Mouse (Mus musculus): ENCODE results near the gene Bdh1. TPM values are rescaled to one million over a fixed set of nuclear protein-coding genes. Genes with fewer than 3 reads are reported as not detected.

Gene Bdh1
- total and polyA plus RNA-seq, 3 experiments: 61.3 to 159 (median 134) TPM

DNA sequence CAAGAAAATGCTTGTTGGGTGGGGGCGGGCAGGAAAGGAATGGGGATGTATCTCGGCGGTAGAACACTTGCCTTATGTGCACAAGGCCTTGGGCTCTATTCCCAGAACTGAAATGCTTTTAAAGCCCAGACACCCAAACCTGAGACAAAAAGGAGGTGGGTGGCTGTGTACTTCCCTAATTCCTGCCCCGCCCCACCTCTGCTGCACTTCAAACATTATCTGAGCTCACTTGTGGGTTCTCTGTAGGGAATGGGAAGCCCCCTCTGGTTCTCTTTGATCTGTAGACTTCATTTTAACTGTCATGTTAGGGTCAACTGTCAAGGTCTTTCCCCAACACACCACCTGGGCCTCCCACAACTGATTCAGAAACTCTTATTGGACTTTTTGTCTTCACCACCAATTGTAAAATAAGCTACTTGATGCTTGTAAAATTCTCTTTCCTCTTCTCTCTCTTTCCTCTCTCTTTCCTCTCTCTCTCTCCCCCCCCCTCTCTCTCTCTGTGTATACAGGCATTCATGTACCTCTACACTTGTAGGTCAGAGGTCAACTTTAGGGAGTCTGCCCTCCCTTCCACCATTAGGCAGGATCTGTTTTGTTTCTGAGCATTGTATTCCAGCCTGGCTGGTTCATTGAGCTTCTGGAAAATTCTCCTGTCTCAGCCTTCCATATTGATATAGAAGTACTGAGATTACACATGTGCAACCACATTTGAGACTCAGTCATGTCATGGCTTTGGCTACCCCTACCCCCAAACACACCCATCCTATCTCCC, 2.5 kb downstream of the Bdh1 start:
- WGBS: 93% methylated on average over 4 of the region's 4 CpGs
- intact Hi-C loops (cut with DNase I): no loop called here
- no peak overlapping the region for H3K27ac ChIP-seq
- TF ChIP-seq POLR2A (IDR thresholded peaks at IDR 0.05; ENCODE audit: insufficient read depth, low read depth, low read length) (no peak), CTCF (IDR thresholded peaks at IDR 0.05) (no peak), EP300 (IDR thresholded peaks at IDR 0.05; ENCODE audit: insufficient read depth, low read depth, low read length) (no peak)
- H3K79me2 ChIP-seq (replicated peaks; ENCODE audit: control insufficient read depth, insufficient read depth, low read length): no peaks in the 10 kb centered on the region
- H3K4me3 ChIP-seq: no peak overlapping the region
- peaks cover 7% of the 10 kb centered on the region for H3K27me3 ChIP-seq (ENCODE audit: control insufficient read depth, insufficient read depth, low read length)
- no peaks in the 10 kb centered on the region for H3K4me1 ChIP-seq (ENCODE audit: control insufficient read depth, insufficient read depth, low read length)
- H3K36me3 ChIP-seq (ENCODE audit: control insufficient read depth, insufficient read depth, low read length): no peaks in the 10 kb centered on the region
- DNase-seq: no peak
- no peak overlapping the region for H3K9ac ChIP-seq (ENCODE audit: low read depth, low read length)

DNA sequence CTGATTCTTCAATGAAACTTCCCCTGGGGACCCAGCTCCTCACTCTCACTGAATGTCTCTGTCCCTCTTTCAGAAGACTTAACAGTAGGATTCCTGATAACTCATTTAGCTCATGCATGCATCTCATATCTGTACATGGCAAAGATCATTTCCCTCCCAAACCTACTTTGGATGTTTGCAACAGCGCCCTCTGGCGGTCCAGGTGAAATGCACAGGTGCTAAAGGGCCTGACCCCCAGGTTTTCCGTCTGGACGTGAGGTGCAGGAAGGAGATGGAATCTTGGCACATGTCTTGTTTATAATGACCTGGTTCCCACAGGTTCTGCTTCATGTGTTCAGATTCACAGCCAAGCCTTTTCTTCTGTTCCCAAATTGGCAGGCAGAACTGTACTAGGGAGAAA, 3.4 kb downstream of the Bdh1 start:
- 2% methylated on average over 4 of the region's 4 CpGs for WGBS
- Histone ChIP-seq H3K4me3 (no peak overlapping the region), H3K79me2 (replicated peaks; ENCODE audit: control insufficient read depth, insufficient read depth, low read length) (no peaks in the 10 kb centered on the region), H3K36me3 (ENCODE audit: control insufficient read depth, insufficient read depth, low read length) (no peaks in the 10 kb centered on the region), H3K27ac (no peak overlapping the region), H3K27me3 (ENCODE audit: control insufficient read depth, insufficient read depth, low read length) (peaks cover 7% of the 10 kb centered on the region), H3K9ac (ENCODE audit: low read depth, low read length) (no peak overlapping the region), H3K4me1 (ENCODE audit: control insufficient read depth, insufficient read depth, low read length) (0 out of 2 replicates have a peak, but pooled peaks cover 1% of the 10 kb centered on the region)
- DNase-seq: peak; percentile 54 to 78
- intact Hi-C loops (cut with DNase I): no loop called here
- no peak for TF ChIP-seq EP300 (IDR thresholded peaks at IDR 0.05; ENCODE audit: insufficient read depth, low read depth, low read length)
- TF ChIP-seq CTCF (IDR thresholded peaks at IDR 0.05): peak; percentile 99
- no peak for TF ChIP-seq POLR2A (IDR thresholded peaks at IDR 0.05; ENCODE audit: insufficient read depth, low read depth, low read length)

GRCm38 (mm10) chr16:31426496-31427126, 4.5 kb downstream of the Bdh1 start:
- WGBS: 80% methylated on average over 6 of the region's 6 CpGs
- H3K79me2 ChIP-seq (replicated peaks; ENCODE audit: control insufficient read depth, insufficient read depth, low read length): no peaks in the 10 kb centered on the region

DNA sequence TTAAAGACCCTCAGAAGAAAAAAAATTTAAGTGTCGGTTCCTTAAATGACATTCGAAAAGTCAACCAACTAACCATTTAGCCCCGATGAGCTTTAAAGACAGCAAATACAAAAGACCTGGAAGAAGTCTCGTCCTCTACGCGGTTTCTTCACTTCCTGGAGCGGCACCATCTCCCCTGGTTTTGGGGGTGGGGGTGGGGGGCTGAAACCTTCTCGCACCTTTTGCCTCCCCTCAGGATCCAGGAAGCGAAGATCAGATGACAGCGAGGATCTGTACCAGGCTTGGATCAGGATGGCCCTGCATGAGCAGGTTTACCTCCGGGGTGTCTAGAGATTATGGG, 6.2 kb downstream of the Bdh1 start:
- 6% methylated on average over 11 of the region's 11 CpGs for WGBS
- intact Hi-C loops (cut with DNase I): no loop called here
- peak overlapping the region; percentile 56 for H3K4me3 ChIP-seq

More at GRCm38 (mm10) chr16:31426496-31427126, 4.5 kb downstream of the Bdh1 start:
- intact Hi-C loops (cut with DNase I): no loop called here
- 0 out of 2 replicates have a peak, but pooled peaks cover 1% of the 10 kb centered on the region for H3K4me1 ChIP-seq (ENCODE audit: control insufficient read depth, insufficient read depth, low read length)
- no peak overlapping the region for H3K27ac ChIP-seq
- H3K27me3 ChIP-seq (ENCODE audit: control insufficient read depth, insufficient read depth, low read length): peaks cover 7% of the 10 kb centered on the region
- TF ChIP-seq EP300 (IDR thresholded peaks at IDR 0.05; ENCODE audit: insufficient read depth, low read depth, low read length) (no peak), CTCF (IDR thresholded peaks at IDR 0.05) (no peak), POLR2A (IDR thresholded peaks at IDR 0.05; ENCODE audit: insufficient read depth, low read depth, low read length) (no peak)
- no peak overlapping the region for H3K4me3 ChIP-seq
- H3K9ac ChIP-seq (ENCODE audit: low read depth, low read length): no peak overlapping the region
- no peak for DNase-seq
- H3K36me3 ChIP-seq (ENCODE audit: control insufficient read depth, insufficient read depth, low read length): no peaks in the 10 kb centered on the region

DNA sequence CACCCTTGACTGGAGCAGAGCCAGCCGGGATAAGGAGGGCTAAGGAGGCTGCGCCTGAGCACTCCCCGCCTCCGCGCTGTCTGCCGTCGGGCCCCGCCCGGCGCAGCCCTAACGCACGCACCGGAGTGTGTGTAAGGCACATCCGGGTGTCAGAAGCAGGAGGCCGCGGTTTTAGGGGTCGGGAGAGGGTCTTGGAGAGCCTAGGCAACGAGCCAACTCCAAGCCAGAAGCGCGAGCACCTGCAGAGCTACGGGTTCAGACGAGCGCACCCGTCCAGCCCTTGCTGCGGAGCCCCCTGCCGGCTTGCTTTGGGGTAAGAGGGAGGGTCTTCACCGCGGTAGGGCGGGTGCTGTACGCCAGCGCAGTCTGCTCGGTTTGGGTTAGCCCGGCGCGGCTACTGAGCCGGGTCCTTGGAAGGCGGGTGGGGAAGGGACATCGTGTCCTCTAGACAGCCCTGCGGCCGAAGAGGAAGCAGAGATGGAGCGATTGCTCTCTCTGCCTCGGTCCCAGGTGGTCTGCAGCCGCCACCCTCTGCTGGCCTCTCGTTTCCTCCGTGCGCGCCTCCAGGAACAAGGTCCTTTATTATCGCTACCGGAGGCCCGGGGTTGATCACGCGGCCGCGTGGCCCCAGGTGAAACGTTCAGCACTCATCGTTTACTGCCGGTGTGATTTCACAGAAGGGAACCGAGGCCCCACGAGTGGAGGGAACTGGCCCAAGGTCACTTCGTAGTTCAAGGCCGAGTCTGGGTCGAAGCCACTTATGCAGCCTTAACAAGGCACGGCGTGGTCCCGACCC, 6.8 kb downstream of the Bdh1 start:
- H3K27ac ChIP-seq: peak overlapping the region; percentile 83

More for the DNA sequence above, 6.2 kb downstream of the Bdh1 start:
- no peak for DNase-seq
- TF ChIP-seq CTCF (IDR thresholded peaks at IDR 0.05) (no peak), POLR2A (IDR thresholded peaks at IDR 0.05; ENCODE audit: insufficient read depth, low read depth, low read length) (no peak), EP300 (IDR thresholded peaks at IDR 0.05; ENCODE audit: insufficient read depth, low read depth, low read length) (no peak)
- Histone ChIP-seq H3K9ac (ENCODE audit: low read depth, low read length) (peak overlapping the region; percentile 64; the same call in 1 of the 2 replicates), H3K79me2 (replicated peaks; ENCODE audit: control insufficient read depth, insufficient read depth, low read length) (no peaks in the 10 kb centered on the region), H3K36me3 (ENCODE audit: control insufficient read depth, insufficient read depth, low read length) (no peaks in the 10 kb centered on the region), H3K27me3 (ENCODE audit: control insufficient read depth, insufficient read depth, low read length) (peaks cover 7% of the 10 kb centered on the region), H3K27ac (no peak overlapping the region), H3K4me1 (ENCODE audit: control insufficient read depth, insufficient read depth, low read length) (0 out of 2 replicates have a peak, but pooled peaks cover 1% of the 10 kb centered on the region)

More for the DNA sequence above, 6.8 kb downstream of the Bdh1 start:
- Histone ChIP-seq H3K36me3 (ENCODE audit: control insufficient read depth, insufficient read depth, low read length) (no peaks in the 10 kb centered on the region), H3K4me1 (ENCODE audit: control insufficient read depth, insufficient read depth, low read length) (0 out of 2 replicates have a peak, but pooled peaks cover 1% of the 10 kb centered on the region), H3K79me2 (replicated peaks; ENCODE audit: control insufficient read depth, insufficient read depth, low read length) (no peaks in the 10 kb centered on the region), H3K9ac (ENCODE audit: low read depth, low read length) (peak overlapping the region; percentile 64), H3K4me3 (peak overlapping the region; percentile 56), H3K27me3 (ENCODE audit: control insufficient read depth, insufficient read depth, low read length) (peaks cover 7% of the 10 kb centered on the region)
- intact Hi-C loops (cut with DNase I): no loop called here
- under 1% methylated on average over 65 of the region's 65 CpGs for WGBS
- TF ChIP-seq CTCF (IDR thresholded peaks at IDR 0.05): no peak
- DNase-seq: peak; percentile 37 to 48
